Mouse (Mus musculus) layer of hippocampus, postnatal 14 days (tissue): ENCODE data around the gene Parp14. TPM values are rescaled to one million over a fixed set of nuclear protein-coding genes. Genes with fewer than 3 reads are reported as not detected.
A peak's percentile ranks its signal among the peaks of the same experiment; 100 is the strongest.
"Not testable (repeated sequence)": the region's sequence is repeated elsewhere in the genome, so short reads cannot be mapped to it uniquely, and the experiment has no call there.

Experiments
- DNase-seq, 2 experiments: peaks; one replicate each; pipeline ENCODE4 v3.0.0; 2021 to 2022; ENCODE audit warnings: low spot score in 2 of 2, mixed read lengths in 1 of 2
- long read RNA-seq, 2 experiments: library from polyadenylated mRNA; stranded (forward); transcript quantifications; one replicate each; pipeline ENCODE4 v2.0.0; 2021
- total RNA-seq, 2 experiments: library from RNA; stranded (reverse); gene quantifications; 2 replicates each; pipeline ENCODE4 v1.2.3; 2021

Gene Parp14
- total RNA-seq, result 1 to 10 TPM; 1.0 to 1.2 TPM
- long read RNA-seq, experiment 1, partial matches to known transcripts, result 0 of 1 reads
- long read RNA-seq, experiment 1, other reads (novel, unspliced or antisense), result 1 of 1 reads
- long read RNA-seq, experiment 2, partial matches to known transcripts, result 0 of 2 reads
- long read RNA-seq, experiment 2, other reads (novel, unspliced or antisense), result 2 of 2 reads

DNA sequence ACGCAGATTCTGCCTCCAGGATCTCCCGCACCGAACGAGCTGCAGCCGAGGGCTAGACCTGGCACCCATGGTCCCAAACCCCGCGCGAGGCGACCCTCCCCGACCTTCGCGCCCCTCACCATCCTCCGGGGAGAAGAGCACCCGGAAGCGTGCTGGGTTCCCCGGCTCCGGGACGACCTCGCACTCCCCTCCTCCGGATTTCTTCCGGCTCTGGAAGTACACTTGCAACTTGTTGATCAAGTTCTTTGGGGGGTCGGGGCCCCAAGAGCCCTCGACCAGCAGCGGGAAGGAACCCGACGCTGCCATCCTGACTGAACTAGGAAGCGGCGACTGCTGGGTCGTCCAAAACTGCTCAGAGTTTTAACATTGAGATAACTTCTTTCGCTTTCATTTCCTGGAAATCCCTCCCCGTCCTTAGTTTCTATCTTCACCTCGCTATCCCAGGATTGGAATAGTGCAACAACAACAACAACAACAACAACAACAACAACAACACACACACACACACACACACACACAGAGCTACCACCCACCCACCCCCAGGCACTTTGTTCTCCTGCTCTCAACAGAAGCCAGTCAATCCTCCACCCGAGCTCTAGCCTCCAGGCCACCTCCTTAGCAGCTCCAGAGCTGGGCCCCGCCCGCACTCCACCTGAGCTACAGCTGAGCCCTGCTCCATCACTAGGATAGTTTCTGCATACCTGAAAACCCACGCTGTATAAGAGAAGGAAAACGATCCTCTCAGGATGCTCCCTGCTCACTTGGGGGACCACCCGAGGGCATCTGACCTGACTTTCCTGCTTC is at the start of gene Parp14:
Gene Parp14 (minus strand): TSS at position 497 of the 804 bp plus-strand sequence.
- DNase-seq, result no peak

DNA sequence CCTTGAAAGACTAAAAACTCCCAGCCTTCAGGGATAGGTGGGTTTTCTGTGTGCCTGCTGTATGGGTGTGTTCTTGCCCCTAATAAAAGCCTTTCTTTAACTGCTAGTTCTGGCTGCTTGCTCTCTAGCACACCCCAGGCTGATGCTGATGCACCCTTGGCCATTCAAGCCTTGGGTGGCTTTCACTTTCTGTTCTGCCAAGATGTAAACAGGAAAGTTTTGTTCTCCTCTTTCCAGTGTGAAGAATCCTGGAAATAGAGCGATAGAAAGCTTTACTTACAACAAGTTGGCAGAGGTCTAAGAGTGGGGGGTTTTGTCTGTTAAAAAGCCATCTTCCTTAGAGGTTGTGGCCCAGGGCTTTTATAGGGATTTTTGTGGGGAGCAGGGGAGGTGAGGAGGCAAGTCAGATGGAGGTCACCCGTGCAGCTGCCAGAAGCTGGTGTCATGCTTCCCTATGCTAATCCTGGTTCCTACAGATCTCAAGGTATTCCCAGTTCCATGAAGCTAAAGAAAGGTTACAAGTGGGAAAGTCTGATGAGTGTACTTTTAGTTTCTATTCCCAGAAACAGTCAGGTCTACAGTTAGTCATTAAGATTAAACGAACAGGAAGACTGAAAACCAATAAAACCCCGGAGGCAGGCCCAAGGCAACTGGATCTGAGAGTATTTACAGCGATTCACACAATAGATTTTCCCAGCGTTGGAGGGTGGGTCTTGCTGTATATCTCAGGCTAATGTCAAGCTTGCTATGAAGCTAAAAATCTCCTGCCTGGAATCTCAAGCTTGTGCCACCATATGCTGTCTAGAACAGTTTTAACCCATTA is 47.6 kb upstream of the Parp14 start:
- no peak for DNase-seq

DNA sequence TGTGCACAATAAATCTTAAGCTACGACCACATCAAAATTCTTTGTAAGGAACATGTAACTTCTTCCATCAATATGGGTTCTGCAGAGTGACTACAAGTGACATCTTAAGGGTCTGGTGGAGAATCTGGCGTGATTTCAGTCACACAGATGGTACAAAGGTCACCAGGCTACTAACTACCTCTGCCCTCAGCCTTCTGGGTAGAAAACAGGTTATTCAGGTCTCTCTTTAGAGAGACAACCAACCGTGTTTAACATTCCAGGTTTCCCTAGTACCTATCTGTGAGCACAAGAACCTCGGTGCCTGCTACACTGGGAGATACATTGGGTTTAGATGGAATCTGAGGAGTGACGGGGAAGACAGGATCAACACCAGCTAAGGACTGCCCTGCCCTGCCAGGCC is 43.0 kb upstream of the Parp14 start:
- DNase-seq, result no peak

DNA sequence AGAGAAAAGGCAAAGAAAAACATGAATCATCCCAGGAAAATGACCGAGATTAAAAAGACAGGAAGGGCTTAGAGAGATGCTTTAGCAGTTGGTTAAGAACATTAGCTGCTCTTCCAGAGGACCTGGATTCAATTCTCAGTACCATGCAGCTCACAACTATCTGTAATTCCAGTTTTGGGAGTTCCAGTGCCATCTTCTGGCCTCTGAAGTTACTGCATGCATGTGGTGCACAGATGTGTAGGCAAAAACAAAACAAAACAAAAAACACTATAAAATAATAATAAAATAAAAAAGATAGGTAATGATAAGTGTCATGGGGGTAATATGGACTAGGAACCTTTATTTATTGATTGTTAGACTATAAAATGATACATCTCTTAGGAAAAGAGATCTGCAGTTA is 42.2 kb upstream of the Parp14 start:
- DNase-seq, result no peak

DNA sequence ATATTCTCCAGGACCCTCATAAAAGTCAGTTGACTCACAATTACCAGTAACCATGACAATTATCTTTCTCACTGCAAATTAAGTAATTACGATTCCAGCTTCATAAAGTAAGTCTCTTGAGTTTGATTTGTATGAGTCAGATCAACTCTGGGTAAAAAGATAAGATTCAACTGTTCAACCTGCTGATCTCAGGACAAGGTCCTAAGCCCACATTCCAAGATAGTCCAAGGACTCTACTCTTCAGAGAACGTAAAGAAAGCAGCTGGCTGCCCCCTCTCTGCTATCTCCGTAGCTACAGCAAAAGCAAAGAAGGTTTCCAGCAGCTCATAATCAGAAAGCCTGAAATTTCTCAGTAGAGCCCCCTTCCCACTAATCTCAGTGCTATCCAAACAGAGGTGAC is 40.1 kb upstream of the Parp14 start:
- DNase-seq, result no peak

- DNase-seq, result no peak
Observed at GRCm38 (mm10) chr16:35907432-35908201, 36.3 kb upstream of the Parp14 start.

GRCm38 (mm10) chr16:35906887-35907286 is 35.5 kb upstream of the Parp14 start:
- no peak for DNase-seq

DNA sequence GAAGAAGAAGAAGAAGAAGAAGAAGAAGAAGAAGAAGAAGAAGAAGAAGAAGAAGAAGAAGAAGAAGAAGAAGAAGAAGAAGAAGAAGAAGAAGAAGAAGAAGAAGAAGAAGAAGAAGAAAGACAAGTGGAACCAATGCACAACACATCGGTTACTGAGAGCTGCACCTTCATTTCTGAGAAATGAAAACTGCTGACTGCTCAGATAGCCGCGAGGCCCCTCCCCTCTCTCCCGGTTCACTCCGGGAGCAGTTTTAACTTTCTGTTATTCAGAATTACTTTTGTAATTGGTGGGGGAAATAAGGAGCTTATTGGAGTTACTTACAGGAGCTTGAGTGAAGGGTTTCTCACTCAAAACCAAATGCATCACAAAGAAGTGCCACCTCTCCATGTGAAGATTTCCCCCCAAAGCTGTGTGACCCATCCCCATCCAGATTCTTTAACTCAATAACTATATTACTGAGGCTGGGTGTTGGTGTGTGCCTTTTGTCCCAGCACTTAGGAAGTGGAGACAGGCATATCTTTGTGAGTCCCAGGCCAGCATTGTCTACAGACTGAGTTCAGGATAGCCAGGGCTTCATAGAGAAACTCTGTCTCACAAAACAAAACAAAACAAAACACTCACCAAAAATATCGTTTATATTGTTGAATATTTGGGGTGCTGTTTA is 34.6 kb upstream of the Parp14 start:
- DNase-seq, result no peak

DNA sequence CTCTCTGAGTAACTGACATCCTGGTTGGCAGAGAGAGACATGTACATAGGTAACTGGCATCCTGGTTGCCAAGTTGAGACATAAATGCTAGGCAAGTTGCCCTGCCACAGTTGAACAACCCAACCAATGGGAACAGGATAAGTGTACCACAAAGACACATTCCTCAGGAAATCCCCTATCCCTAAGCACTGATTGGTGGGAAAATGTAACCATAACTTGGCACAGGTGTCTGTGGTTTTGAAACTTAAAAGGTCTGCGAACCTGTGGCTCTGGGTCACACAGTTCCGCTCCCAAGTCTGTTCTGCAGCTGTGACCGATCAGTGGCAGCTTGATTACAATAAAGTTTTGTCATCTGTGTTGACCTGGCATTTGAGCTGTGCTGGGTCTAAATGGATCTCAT is 34.0 kb upstream of the Parp14 start:
- no peak for DNase-seq

DNA sequence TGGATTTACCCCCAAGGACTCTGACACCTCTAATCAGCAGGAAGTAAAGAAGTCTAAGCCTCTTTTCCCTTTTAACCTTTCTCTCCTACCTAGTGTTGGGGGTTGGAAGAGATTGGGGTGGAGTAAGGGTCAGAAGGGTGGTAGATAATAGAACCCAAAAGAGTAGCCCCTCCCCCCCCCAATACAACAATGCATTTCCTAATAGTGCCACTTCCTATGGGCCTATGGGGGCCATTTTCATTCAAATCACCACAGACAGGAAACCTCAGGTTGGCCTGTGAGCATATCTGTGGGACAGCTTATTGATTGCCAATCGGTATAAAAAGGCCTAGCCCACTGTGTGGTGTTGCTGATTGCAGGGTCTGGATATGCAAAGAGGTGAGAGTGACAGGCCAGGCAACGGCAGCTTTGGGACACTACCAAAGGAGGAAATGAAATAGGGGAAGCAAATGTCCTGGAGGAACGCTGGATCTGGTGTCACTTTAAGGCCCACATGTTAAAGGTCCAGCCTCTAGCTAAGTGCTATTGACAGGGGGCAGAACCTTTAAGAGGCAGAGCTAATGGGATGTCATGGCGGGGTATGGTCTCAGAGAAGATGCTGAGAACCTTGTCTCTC is 32.9 kb upstream of the Parp14 start:
- DNase-seq, result no peak

- DNase-seq, result no peak
Observed at GRCm38 (mm10) chr16:35903014-35903640, 31.8 kb upstream of the Parp14 start.

DNA sequence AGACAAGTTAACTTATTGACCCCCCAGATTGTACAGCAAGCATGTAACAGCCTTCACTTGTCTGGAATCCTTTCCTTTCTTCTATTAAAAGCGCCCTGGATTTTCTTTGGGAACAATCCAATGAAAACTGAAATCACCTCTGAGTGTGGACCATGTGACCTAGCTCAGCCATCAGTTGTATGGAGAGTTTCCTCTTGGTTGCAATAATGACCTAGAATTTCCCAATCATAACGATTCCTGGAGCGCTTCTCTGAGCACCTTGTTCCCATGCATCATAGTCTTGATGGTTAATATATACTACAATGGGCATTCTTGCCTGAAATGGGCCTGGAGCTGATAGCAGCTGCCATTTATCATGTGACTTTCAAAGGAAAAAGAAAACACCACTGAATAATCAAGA is 29.2 kb upstream of the Parp14 start:
- DNase-seq, result no peak

GRCm38 (mm10) chr16:35894997-35895396 is 23.7 kb upstream of the Parp14 start:
- no peak for DNase-seq

GRCm38 (mm10) chr16:35891603-35892002 is 20.3 kb upstream of the Parp14 start:
- DNase-seq, result not testable (repeated sequence)

GRCm38 (mm10) chr16:35890645-35891044 is 19.3 kb upstream of the Parp14 start:
- no peak for DNase-seq

DNA sequence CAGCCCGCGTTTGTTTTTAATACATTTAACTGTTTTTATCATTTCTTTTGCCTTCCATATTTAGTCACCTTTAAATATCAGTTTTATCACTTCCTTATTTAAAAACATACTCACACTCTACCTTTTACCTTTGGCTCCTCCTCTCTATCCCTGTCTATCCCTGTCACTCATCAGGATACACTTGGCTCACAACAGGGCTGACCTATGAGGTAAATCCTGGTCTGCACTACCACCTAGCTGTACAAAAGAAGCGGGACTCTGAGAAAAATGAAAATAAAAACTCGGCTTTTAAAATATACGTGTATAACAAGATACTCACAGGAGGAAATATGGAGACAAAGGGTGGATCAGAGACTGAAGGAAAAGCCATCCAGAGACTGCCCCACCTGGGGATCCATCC is 17.6 kb upstream of the Parp14 start:
- DNase-seq, result no peak

DNA sequence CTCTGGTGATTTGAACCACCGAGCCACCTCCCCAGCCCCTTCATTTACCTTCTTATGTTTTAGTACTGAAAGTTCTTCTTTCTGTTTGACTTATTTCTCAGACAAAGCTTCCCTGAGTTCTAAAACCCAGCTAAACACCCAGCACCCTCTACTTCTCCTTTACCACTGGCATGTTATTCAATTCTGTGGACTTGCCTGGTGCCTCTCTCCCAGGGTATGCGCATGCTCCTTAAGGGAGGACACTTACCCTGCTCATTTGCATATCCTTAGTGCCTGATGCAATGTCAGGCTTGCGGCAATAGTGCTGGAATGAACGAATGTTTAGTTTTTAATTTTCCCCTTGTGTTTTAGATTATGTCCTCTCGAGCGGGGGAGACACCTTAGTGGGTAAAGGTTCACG is 16.8 kb upstream of the Parp14 start:
- DNase-seq, result no peak

DNA sequence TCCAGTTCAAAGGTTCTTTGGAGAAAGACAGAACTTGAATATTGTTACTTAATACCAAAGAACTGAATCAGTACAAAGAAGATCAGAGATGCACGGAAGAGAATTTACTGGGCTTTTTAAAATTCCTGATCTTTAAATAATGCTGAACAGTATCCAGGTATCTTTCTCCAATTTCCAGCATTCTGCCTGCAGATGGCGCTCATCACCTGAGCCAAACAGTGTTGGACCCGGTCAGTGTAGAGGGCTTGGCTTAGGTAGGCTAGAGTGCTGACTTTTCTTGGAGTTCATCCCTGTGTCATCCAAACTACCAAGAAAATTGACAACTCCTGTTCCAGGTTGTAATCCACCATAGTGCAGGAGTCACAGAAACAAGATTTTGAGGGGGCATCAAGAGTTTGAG is 3.1 kb upstream of the Parp14 start:
- DNase-seq, result peak; percentile 16

- DNase-seq, result no peak
Observed at GRCm38 (mm10) chr16:35872410-35873006, 1.2 kb upstream of the Parp14 start.
